Mouse (Mus musculus) CH12.LX (cell line): ENCODE data around the gene Zbtb49.

Experiments used
- BHLHE40 ChIP-seq: IDR thresholded peaks from 2 replicates; pipeline ENCODE4 v1.6.1; 2011; ENCODE audit warnings: mild to moderate bottlenecking, low read depth, low read length, improper control_type of control experiment
- CHD2 ChIP-seq: IDR thresholded peaks from 2 replicates; pipeline ENCODE4 v1.6.1; 2011; ENCODE audit warnings: low read length, improper control_type of control experiment
- CTCF ChIP-seq, 2 experiments: IDR thresholded peaks in 1 of 2; conservative IDR thresholded peaks in 1 of 2; 2 replicates each; pipeline ENCODE4 v1.5.1; 2011 to 2012; ENCODE audit warnings: low read depth in 2 of 2, low read length in 2 of 2, improper control_type of control experiment in 1 of 2, inconsistent platforms in 1 of 2, mild to moderate bottlenecking in 1 of 2, moderate library complexity in 1 of 2
- EP300 ChIP-seq: IDR thresholded peaks from 2 replicates; pipeline ENCODE4 v1.6.1; 2011; ENCODE audit warnings: low read length, improper control_type of control experiment
- ETS1 ChIP-seq: conservative IDR thresholded peaks from 2 replicates; pipeline ENCODE4 v1.6.1; 2012; ENCODE audit warnings: low read depth, mild to moderate bottlenecking, inconsistent platforms, low read length, improper control_type of control experiment, moderate library complexity
- HCFC1 ChIP-seq: IDR thresholded peaks from 2 replicates; pipeline ENCODE4 v1.6.1; 2012; ENCODE audit warnings: low read depth, mild to moderate bottlenecking, inconsistent platforms, low read length, improper control_type of control experiment
- NELFE ChIP-seq: IDR thresholded peaks from 2 replicates; pipeline ENCODE4 v1.6.1; 2011; ENCODE audit warnings: low read depth, low read length, improper control_type of control experiment
- PAX5 ChIP-seq: IDR thresholded peaks from 2 replicates; pipeline ENCODE4 v1.6.1; 2012; ENCODE audit warnings: low read length, inconsistent platforms, mixed read lengths
- POLR2A ChIP-seq: IDR thresholded peaks from 2 replicates; pipeline ENCODE4 v1.6.1; 2011; ENCODE audit warnings: low read depth, mild to moderate bottlenecking, improper control_type of control experiment, low read length
- ZNF384 ChIP-seq: IDR thresholded peaks from 2 replicates; pipeline ENCODE4 v1.6.1; 2012; ENCODE audit warnings: low read depth, low read length, improper control_type of control experiment, inconsistent platforms

- TF ChIP-seq HCFC1 (no peak), CTCF (conservative IDR thresholded peaks at IDR 0.05 in 1 of 2, IDR thresholded peaks at IDR 0.05 in 1 of 2; ENCODE audit: low read depth in 2 of 2, low read length in 2 of 2) (no peak), POLR2A (no peak), ETS1 (no peak), BHLHE40 (no peak), ZNF384 (no peak), NELFE (no peak), CHD2 (no peak), EP300 (no peak), PAX5 (no peak)
Measured at GRCm38 (mm10) chr5:38256551-38256950, 36.3 kb upstream of the Zbtb49 start.
